Mouse (Mus musculus): ENCODE data around the gene Ecsit. TPM values are rescaled to one million over a fixed set of nuclear protein-coding genes. Genes with fewer than 3 reads are reported as not detected.

The Ecsit gene
- polyA plus RNA-seq, 1 experiment from 2014 or later = 64.2 TPM

- Histone ChIP-seq H3K27me3 (ENCODE audit: control insufficient read depth, insufficient read depth, low read length) (no peaks in the 10 kb centered on the region), H3K4me3 (ENCODE audit: low read depth, low read length) (no peak overlapping the region), H3K4me2 (ENCODE audit: low read depth, low read length) (no peak overlapping the region), H3K36me3 (ENCODE audit: control insufficient read depth, insufficient read depth, low read length) (peaks cover 25% of the 10 kb centered on the region), H3K27ac (ENCODE audit: low read depth, low read length) (no peak overlapping the region), H3K9ac (replicated peaks; ENCODE audit: low read depth, low read length) (no peak overlapping the region), H3K4me1 (ENCODE audit: control insufficient read depth, insufficient read depth, low read length) (no peaks in the 10 kb centered on the region), H3K9me3 (ENCODE audit: control insufficient read depth, low read length) (no peaks in the 10 kb centered on the region)
- no peak for ATAC-seq (ENCODE audit: low read depth)
- WGBS = 66% methylated on average over 8 of the region's 8 CpGs
These were observed 60.6 kb downstream of the Ecsit start for GRCm38 (mm10) chr9:22024592-22024991.

Small RNAs within 50 kb of the gene (microRNA-seq; reads per million reads assigned to microRNA genes)
- gene Mir7084 = not detected

Other genes starting within 250 kb of the Ecsit start
- 0.24 and 0.53 TPM in 2 replicates for gene Angptl8, start 249.9 kb downstream of the Ecsit start, polyA plus RNA-seq (2014; fragmentation: Nextera tagmentation; extraction: Ambion mirVana)
- gene Dock6, start 232.8 kb downstream of the Ecsit start, polyA plus RNA-seq (2014; fragmentation: Nextera tagmentation; extraction: Ambion mirVana) = 8.2 and 13.8 TPM in 2 replicates
- 12.0 and 21.4 TPM in 2 replicates for gene Rab3d, start 167.2 kb downstream of the Ecsit start, polyA plus RNA-seq (2014; fragmentation: Nextera tagmentation; extraction: Ambion mirVana)
- 7.0 and 8.1 TPM in 2 replicates for gene Ccdc159, start 158.0 kb downstream of the Ecsit start, polyA plus RNA-seq (2014; fragmentation: Nextera tagmentation; extraction: Ambion mirVana)
- gene Tmem205, start 157.9 kb downstream of the Ecsit start, polyA plus RNA-seq (2014; fragmentation: Nextera tagmentation; extraction: Ambion mirVana) = 48.6 and 49.6 TPM in 2 replicates
- gene Plppr2, start 148.4 kb downstream of the Ecsit start, polyA plus RNA-seq (2014; fragmentation: Nextera tagmentation; extraction: Ambion mirVana) = 83.5 and 89.6 TPM in 2 replicates
- gene Swsap1, start 129.7 kb downstream of the Ecsit start, polyA plus RNA-seq (2014; fragmentation: Nextera tagmentation; extraction: Ambion mirVana) = 10.1 and 21.3 TPM in 2 replicates
- gene Epor, start 121.9 kb downstream of the Ecsit start, polyA plus RNA-seq (2014; fragmentation: Nextera tagmentation; extraction: Ambion mirVana) = 0.67 and 2.0 TPM in 2 replicates
- 1.8 TPM in 2 replicates for gene Rgl3, start 96.0 kb downstream of the Ecsit start, polyA plus RNA-seq (2014; fragmentation: Nextera tagmentation; extraction: Ambion mirVana)
- 2.9 and 5.4 TPM in 2 replicates for gene Ccdc151, start 82.8 kb downstream of the Ecsit start, polyA plus RNA-seq (2014; fragmentation: Nextera tagmentation; extraction: Ambion mirVana)
- 74.1 and 77.5 TPM in 2 replicates for gene Prkcsh, start 82.6 kb downstream of the Ecsit start, polyA plus RNA-seq (2014; fragmentation: Nextera tagmentation; extraction: Ambion mirVana)
- gene Elavl3, start 33.4 kb downstream of the Ecsit start, polyA plus RNA-seq (2014; fragmentation: Nextera tagmentation; extraction: Ambion mirVana) = 132 and 146 TPM in 2 replicates
- gene Gm49318, start 14.2 kb downstream of the Ecsit start, polyA plus RNA-seq (2014; fragmentation: Nextera tagmentation; extraction: Ambion mirVana) = not detected in 2 replicates
- 13.5 and 14.2 TPM in 2 replicates for gene Zfp653, start 14.1 kb downstream of the Ecsit start, polyA plus RNA-seq (2014; fragmentation: Nextera tagmentation; extraction: Ambion mirVana)
- gene Cnn1, start 13.8 kb upstream of the Ecsit start, polyA plus RNA-seq (2014; fragmentation: Nextera tagmentation; extraction: Ambion mirVana) = 0.43 and 0.66 TPM in 2 replicates
- gene Elof1, start 31.7 kb upstream of the Ecsit start, polyA plus RNA-seq (2014; fragmentation: Nextera tagmentation; extraction: Ambion mirVana) = 177 and 196 TPM in 2 replicates
- 0.26 and 0.40 TPM in 2 replicates for gene Acp5, start 50.3 kb upstream of the Ecsit start, polyA plus RNA-seq (2014; fragmentation: Nextera tagmentation; extraction: Ambion mirVana)
- gene Pigyl, start 71.4 kb upstream of the Ecsit start, polyA plus RNA-seq (2014; fragmentation: Nextera tagmentation; extraction: Ambion mirVana) = 91.8 and 99.3 TPM in 2 replicates
- 0.17 and 0.67 TPM in 2 replicates for gene Zfp872, start 102.7 kb upstream of the Ecsit start, polyA plus RNA-seq (2014; fragmentation: Nextera tagmentation; extraction: Ambion mirVana)
- 10.7 and 12.0 TPM in 2 replicates for gene Zfp809, start 140.3 kb upstream of the Ecsit start, polyA plus RNA-seq (2014; fragmentation: Nextera tagmentation; extraction: Ambion mirVana)
- gene Zfp599, start 174.5 kb upstream of the Ecsit start, polyA plus RNA-seq (2014; fragmentation: Nextera tagmentation; extraction: Ambion mirVana) = 9.0 and 10.8 TPM in 2 replicates
- 37.7 and 42.8 TPM in 2 replicates for gene Zfp810, start 222.2 kb upstream of the Ecsit start, polyA plus RNA-seq (2014; fragmentation: Nextera tagmentation; extraction: Ambion mirVana)

Data from neural tube, embryonic 14.5 days (tissue).